Mouse (Mus musculus): ENCODE measurements at regions not wholly inside any gene's neighbourhood (a gene's known extent, or its start where the extent isn't known, plus 50 kb on each side); places are given as distances from the start of the nearest gene placed in this dataset.

DNA sequence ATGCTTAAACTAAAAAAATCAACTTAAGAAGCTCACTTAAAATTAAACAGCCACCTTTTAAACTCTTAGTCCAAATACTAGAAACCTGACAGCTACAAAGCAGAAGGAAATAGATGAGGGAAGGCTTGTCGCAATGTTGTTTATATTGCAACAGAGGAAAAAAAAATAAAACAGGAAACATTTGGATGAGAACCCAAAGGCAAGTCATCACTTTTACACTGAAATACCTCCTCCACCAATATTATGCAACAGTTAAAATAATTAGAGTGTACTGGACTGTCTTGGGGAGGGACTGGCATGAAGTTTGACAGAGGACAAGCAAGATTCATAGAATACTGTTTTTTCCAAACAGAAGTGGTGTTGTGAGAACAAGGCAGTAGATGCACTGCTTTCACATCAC lies 263.6 kb upstream of the Slc30a5 start:
- TF ChIP-seq REST (IDR thresholded peaks at IDR 0.05; ENCODE audit: insufficient read depth, insufficient read length) (no peak), TCF3 (IDR thresholded peaks at IDR 0.05; ENCODE audit: insufficient read length, low read depth) (no peak), TCF12 (IDR thresholded peaks at IDR 0.05; ENCODE audit: insufficient read depth, poor library complexity, severe bottlenecking) (no peak), POLR2A (IDR thresholded peaks at IDR 0.05; ENCODE audit: insufficient read length, low read depth) (no peak), MYOD1 (IDR thresholded peaks at IDR 0.05; ENCODE audit: control insufficient read depth in 1 of 3, insufficient read length in 2 of 3, low read depth in 2 of 3) (no peak), POLR2AphosphoS2 (IDR thresholded peaks at IDR 0.05; ENCODE audit: insufficient read length, low read depth) (no peak), SRF (IDR thresholded peaks at IDR 0.05; ENCODE audit: control insufficient read depth, insufficient read length, low read depth) (no peak), USF1 (IDR thresholded peaks at IDR 0.05; ENCODE audit: low read depth) (no peak), MYOG (IDR thresholded peaks at IDR 0.05; ENCODE audit: control insufficient read depth in 1 of 3, insufficient read depth in 1 of 3, insufficient read length in 2 of 3, low read depth in 2 of 3) (no peak), MAX (IDR thresholded peaks at IDR 0.05; ENCODE audit: low read depth) (no peak), E2F4 (IDR thresholded peaks at IDR 0.05; ENCODE audit: insufficient read depth) (no peak), CEBPB (IDR thresholded peaks at IDR 0.05; ENCODE audit: insufficient read depth, poor library complexity, severe bottlenecking) (no peak)
- Histone ChIP-seq H3ac (ENCODE audit: control insufficient read depth, insufficient read length) (no peak overlapping the region), H3K79me2 (ENCODE audit: control insufficient read depth, insufficient read depth) (no peaks in the 10 kb centered on the region), H3K4me2 (ENCODE audit: low read depth) (no peak overlapping the region), H3K36me3 (ENCODE audit: control insufficient read depth, insufficient read depth) (no peaks in the 10 kb centered on the region), H3K27me3 (ENCODE audit: control insufficient read depth, insufficient read depth, insufficient read length) (no peaks in the 10 kb centered on the region), H3K4me3 (no peak overlapping the region)

- TF ChIP-seq USF1 (IDR thresholded peaks at IDR 0.05; ENCODE audit: low read depth), result no peak
- TF ChIP-seq TCF3 (IDR thresholded peaks at IDR 0.05; ENCODE audit: insufficient read length, low read depth), result no peak
- Histone ChIP-seq H3K4me3 (no peak overlapping the region), H3K36me3 (ENCODE audit: control insufficient read depth, insufficient read depth) (no peaks in the 10 kb centered on the region), H3K79me2 (ENCODE audit: control insufficient read depth, insufficient read depth) (no peaks in the 10 kb centered on the region), H3K27me3 (ENCODE audit: control insufficient read depth, insufficient read depth, insufficient read length) (no peaks in the 10 kb centered on the region), H3K4me2 (ENCODE audit: low read depth) (no peak overlapping the region), H3ac (ENCODE audit: control insufficient read depth, insufficient read length) (no peak overlapping the region)
Observed at GRCm38 (mm10) chr13:101096221-101096620, 263.0 kb upstream of the Slc30a5 start.

GRCm38 (mm10) chr13:101095057-101095831 lies 262.0 kb upstream of the Slc30a5 start:
- TF ChIP-seq USF1 (IDR thresholded peaks at IDR 0.05; ENCODE audit: low read depth) (no peak), E2F4 (IDR thresholded peaks at IDR 0.05; ENCODE audit: insufficient read depth) (no peak), POLR2A (IDR thresholded peaks at IDR 0.05; ENCODE audit: insufficient read length, low read depth) (no peak), MYOD1 (IDR thresholded peaks at IDR 0.05; ENCODE audit: control insufficient read depth in 1 of 3, insufficient read length in 2 of 3, low read depth in 2 of 3) (no peak), CEBPB (IDR thresholded peaks at IDR 0.05; ENCODE audit: insufficient read depth, poor library complexity, severe bottlenecking) (no peak), POLR2AphosphoS2 (IDR thresholded peaks at IDR 0.05; ENCODE audit: insufficient read length, low read depth) (no peak), SRF (IDR thresholded peaks at IDR 0.05; ENCODE audit: control insufficient read depth, insufficient read length, low read depth) (no peak), TCF3 (IDR thresholded peaks at IDR 0.05; ENCODE audit: insufficient read length, low read depth) (no peak), MYOG (IDR thresholded peaks at IDR 0.05; ENCODE audit: control insufficient read depth in 1 of 3, insufficient read depth in 1 of 3, insufficient read length in 2 of 3, low read depth in 2 of 3) (no peak), MAX (IDR thresholded peaks at IDR 0.05; ENCODE audit: low read depth) (no peak), TCF12 (IDR thresholded peaks at IDR 0.05; ENCODE audit: insufficient read depth, poor library complexity, severe bottlenecking) (no peak)

GRCm38 (mm10) chr13:101092743-101093131 lies 259.5 kb upstream of the Slc30a5 start:
- TF ChIP-seq CEBPB (IDR thresholded peaks at IDR 0.05; ENCODE audit: insufficient read depth, poor library complexity, severe bottlenecking) (no peak), USF1 (IDR thresholded peaks at IDR 0.05; ENCODE audit: low read depth) (no peak), TCF3 (IDR thresholded peaks at IDR 0.05; ENCODE audit: insufficient read length, low read depth) (no peak)
- no peak overlapping the region for H3K4me2 ChIP-seq (ENCODE audit: low read depth)

More at GRCm38 (mm10) chr13:101095057-101095831, 262.0 kb upstream of the Slc30a5 start:
- no peaks in the 10 kb centered on the region for H3K27me3 ChIP-seq (ENCODE audit: control insufficient read depth, insufficient read depth, insufficient read length)
- H3K79me2 ChIP-seq (ENCODE audit: control insufficient read depth, insufficient read depth), result no peaks in the 10 kb centered on the region
- H3K4me3 ChIP-seq, result no peak overlapping the region
- H3K4me2 ChIP-seq (ENCODE audit: low read depth), result no peak overlapping the region
- H3K36me3 ChIP-seq (ENCODE audit: control insufficient read depth, insufficient read depth), result no peaks in the 10 kb centered on the region
- H3ac ChIP-seq (ENCODE audit: control insufficient read depth, insufficient read length), result no peak overlapping the region

DNA sequence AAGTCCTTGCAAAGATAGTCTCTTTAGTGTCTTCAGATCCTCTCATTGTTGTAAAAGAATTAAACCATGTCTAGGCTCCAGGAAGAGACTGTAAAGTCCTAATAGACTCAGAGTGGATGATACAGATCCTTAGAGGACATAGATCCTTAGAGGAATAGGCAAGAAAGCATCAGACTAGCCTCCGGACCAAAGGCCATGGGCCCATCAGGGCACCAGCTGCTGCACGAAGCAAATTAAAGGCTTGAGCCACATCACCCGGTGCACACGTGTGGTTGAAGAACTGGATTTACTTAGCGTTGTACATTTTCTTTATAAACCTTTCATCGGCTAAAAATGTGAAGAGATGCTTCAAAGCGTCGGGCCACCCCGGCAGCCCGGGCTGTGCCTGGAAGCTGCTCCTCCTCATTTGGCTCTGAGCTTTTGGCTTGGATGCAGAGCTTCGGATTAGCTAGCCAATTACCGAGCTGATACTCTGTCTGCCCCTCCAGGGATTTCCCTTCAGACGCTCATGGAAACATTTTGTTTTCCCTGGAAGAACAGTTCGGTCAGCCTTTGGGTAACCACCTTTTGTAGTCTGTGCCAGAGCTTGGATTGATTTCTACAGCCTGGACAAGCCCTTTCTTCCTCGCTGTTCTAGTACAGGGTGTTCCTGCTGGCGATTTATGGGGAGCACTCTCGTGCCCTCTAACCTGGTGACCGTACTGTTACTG lies 259.0 kb upstream of the Slc30a5 start:
- Histone ChIP-seq H3K79me2 (ENCODE audit: control insufficient read depth, insufficient read depth) (no peaks in the 10 kb centered on the region), H3K27me3 (ENCODE audit: control insufficient read depth, insufficient read depth, insufficient read length) (no peaks in the 10 kb centered on the region), H3ac (ENCODE audit: control insufficient read depth, insufficient read length) (no peak overlapping the region), H3K36me3 (ENCODE audit: control insufficient read depth, insufficient read depth) (no peaks in the 10 kb centered on the region), H3K4me3 (no peak overlapping the region), H3K4me2 (ENCODE audit: low read depth) (no peak overlapping the region)
- TF ChIP-seq SRF (IDR thresholded peaks at IDR 0.05; ENCODE audit: control insufficient read depth, insufficient read length, low read depth), result no peak
- no peak for TF ChIP-seq USF1 (IDR thresholded peaks at IDR 0.05; ENCODE audit: low read depth)
- no peak for TF ChIP-seq TCF12 (IDR thresholded peaks at IDR 0.05; ENCODE audit: insufficient read depth, poor library complexity, severe bottlenecking)
- TF ChIP-seq CEBPB (IDR thresholded peaks at IDR 0.05; ENCODE audit: insufficient read depth, poor library complexity, severe bottlenecking), result no peak
- TF ChIP-seq MAX (IDR thresholded peaks at IDR 0.05; ENCODE audit: low read depth), result no peak
- TF ChIP-seq MYOG (IDR thresholded peaks at IDR 0.05; ENCODE audit: control insufficient read depth in 1 of 3, insufficient read depth in 1 of 3, insufficient read length in 2 of 3, low read depth in 2 of 3), result no peak
- TF ChIP-seq MYOD1 (IDR thresholded peaks at IDR 0.05; ENCODE audit: control insufficient read depth in 1 of 3, insufficient read length in 2 of 3, low read depth in 2 of 3), result no peak
- no peak for TF ChIP-seq REST (IDR thresholded peaks at IDR 0.05; ENCODE audit: insufficient read depth, insufficient read length)
- TF ChIP-seq POLR2AphosphoS2 (IDR thresholded peaks at IDR 0.05; ENCODE audit: insufficient read length, low read depth), result no peak
- TF ChIP-seq TCF3 (IDR thresholded peaks at IDR 0.05; ENCODE audit: insufficient read length, low read depth), result no peak
- TF ChIP-seq E2F4 (IDR thresholded peaks at IDR 0.05; ENCODE audit: insufficient read depth), result no peak

More at GRCm38 (mm10) chr13:101092743-101093131, 259.5 kb upstream of the Slc30a5 start:
- H3K36me3 ChIP-seq (ENCODE audit: control insufficient read depth, insufficient read depth), result no peaks in the 10 kb centered on the region
- no peaks in the 10 kb centered on the region for H3K27me3 ChIP-seq (ENCODE audit: control insufficient read depth, insufficient read depth, insufficient read length)
- H3K79me2 ChIP-seq (ENCODE audit: control insufficient read depth, insufficient read depth), result no peaks in the 10 kb centered on the region
- H3ac ChIP-seq (ENCODE audit: control insufficient read depth, insufficient read length), result no peak overlapping the region
- no peak overlapping the region for H3K4me3 ChIP-seq
